Mouse (Mus musculus) small intestine, adult 2 months (tissue): ENCODE measurements around the gene Grtp1.

Experiments
- CTCF ChIP-seq: fragments of 200-500 bp; IDR thresholded peaks from 2 replicates; pipeline ENCODE4 v1.5.1; 2012; ENCODE audit warnings: low read depth, mild to moderate bottlenecking, control low read depth, inconsistent platforms, low read length, moderate library complexity, mixed read lengths; ENCODE audit not compliant: insufficient replicate concordance, insufficient read length; ENCODE audit errors: extremely low read depth
- POLR2A ChIP-seq: fragments of 200-500 bp; IDR thresholded peaks from 2 replicates; pipeline ENCODE4 v1.6.1; 2012; ENCODE audit warnings: low read depth, mild to moderate bottlenecking, control low read depth, inconsistent platforms, low read length, moderate library complexity

DNA sequence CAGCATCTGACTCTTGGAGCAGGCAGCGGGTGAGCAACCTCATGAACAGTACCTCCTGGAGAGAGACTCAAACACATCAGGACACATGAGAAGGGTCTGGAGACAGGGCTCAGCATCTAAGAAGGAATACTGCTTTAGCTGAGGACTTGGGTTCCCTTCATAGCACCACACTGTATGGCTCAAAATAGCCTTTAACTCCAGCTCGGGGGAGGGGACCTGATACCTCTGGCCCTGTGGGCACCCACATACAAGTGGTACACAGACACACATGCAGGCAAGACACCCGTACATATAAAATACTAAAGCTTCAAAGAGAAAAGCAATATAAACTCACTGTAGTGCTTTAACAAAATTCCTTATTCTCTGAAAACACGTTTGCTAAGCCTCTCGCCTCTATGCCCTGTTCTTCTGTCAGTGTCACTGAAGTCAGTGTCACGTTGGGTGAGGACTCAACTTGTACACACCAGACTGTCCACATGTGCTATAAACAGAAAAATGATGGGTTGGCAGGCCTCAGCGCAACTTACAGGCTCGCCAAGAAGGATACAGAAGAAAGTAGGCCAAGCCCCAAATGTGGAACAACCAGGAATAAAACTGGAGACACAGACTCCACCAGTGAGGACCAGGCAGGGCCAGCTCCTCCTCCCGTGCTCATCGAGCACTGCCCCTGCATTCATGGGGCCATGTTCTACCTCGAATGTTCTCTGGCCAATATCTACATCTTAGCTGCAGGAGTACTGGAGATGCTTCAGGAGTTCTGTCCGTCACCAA lies 43.9 kb downstream of the Grtp1 start:
- TF ChIP-seq CTCF (no peak), POLR2A (no peak)
